ENCODE assay signal across 14 mouse cellular contexts in genomic region chr5:37383570-37383969, GRCm38 (mm10). TPM values are rescaled to one million over a fixed set of nuclear protein-coding genes. Genes with fewer than 3 reads are reported as not detected.
DNase-seq lines count a peak whose midpoint lies in the region; ATAC-seq and TF ChIP-seq lines count a peak whose summit lies in the region.
"Had no signal": no experiment of that assay in that cellular context is flagged by ENCODE, and none has a peak within 500 bp of the region (broad histone marks: within the 10 kb centered on the region; RNA-seq: fewer than 3 reads in every experiment).

No protein-coding gene starts in this region.

- no peak for ATAC-seq in kidney, embryonic 15.5 days (replicated peaks; ENCODE audit: low FRiP score)

- no peaks in the 10 kb centered on the region for H3K9me3 ChIP-seq in kidney, embryonic 15.5 days (replicated peaks)
- H3K9me3 ChIP-seq in ES-Bruce4 (replicated peaks; ENCODE audit: control insufficient read depth, insufficient read depth, low read length, poor library complexity, severe bottlenecking), result no peaks in the 10 kb centered on the region
- H3K9me3 ChIP-seq: embryonic facial prominence, embryonic 15.5 days; hindbrain, embryonic 12.5 days; midbrain, embryonic 12.5 days; neural tube, embryonic 13.5 days had no signal

- H3K27me3 ChIP-seq in kidney, embryonic 15.5 days, result no peaks in the 10 kb centered on the region
- no peaks in the 10 kb centered on the region for H3K27me3 ChIP-seq in ES-Bruce4 (ENCODE audit: control insufficient read depth, insufficient read depth, low read length, poor library complexity, severe bottlenecking)
- H3K27me3 ChIP-seq: embryonic facial prominence, embryonic 15.5 days; hindbrain, embryonic 12.5 days; midbrain, embryonic 12.5 days; neural tube, embryonic 13.5 days had no signal

- no peak overlapping the region for H3K4me3 ChIP-seq in kidney, embryonic 15.5 days (replicated peaks)
- no peak overlapping the region for H3K4me3 ChIP-seq in ES-Bruce4 (ENCODE audit: low read depth, low read length)
- H3K4me3 ChIP-seq: embryonic facial prominence, embryonic 15.5 days; hindbrain, embryonic 12.5 days; midbrain, embryonic 12.5 days; neural tube, embryonic 13.5 days had no signal

- TF ChIP-seq POLR2A in ES-Bruce4 (IDR thresholded peaks at IDR 0.05; ENCODE audit: insufficient read depth, low read length), result no peak

- TF ChIP-seq CTCF in ES-Bruce4 (IDR thresholded peaks at IDR 0.05; ENCODE audit: low read depth, low read length), result peak; percentile 31

- peak; percentile 16 for DNase-seq in gastrocnemius, postnatal 10 days
- no peak for DNase-seq in gastrocnemius, adult 8-10 months (ENCODE audit: low spot score in 2 of 2)
- peak; percentile 34 to 36 for DNase-seq in kidney, postnatal 4 days
- peak; percentile 22 for DNase-seq in 3T3-L1 (ENCODE audit: low read depth, low spot score)
- DNase-seq in right cerebral cortex, postnatal 36 days (ENCODE audit: low spot score in 2 of 2), result no peak
- no peak for DNase-seq in right cerebral cortex, postnatal 25 days
- DNase-seq: cerebellum, postnatal 36 days; lung, adult 18-20 months had no signal

- H3K4me2 ChIP-seq in kidney, embryonic 15.5 days, result no peak overlapping the region
- H3K4me2 ChIP-seq: embryonic facial prominence, embryonic 15.5 days; hindbrain, embryonic 12.5 days; midbrain, embryonic 12.5 days; neural tube, embryonic 13.5 days had no signal

- H3K27ac ChIP-seq in kidney, embryonic 15.5 days, result no peak overlapping the region
- no peak overlapping the region for H3K27ac ChIP-seq in ES-Bruce4 (ENCODE audit: insufficient read depth, low read length)
- H3K27ac ChIP-seq: embryonic facial prominence, embryonic 15.5 days; hindbrain, embryonic 12.5 days; midbrain, embryonic 12.5 days; neural tube, embryonic 13.5 days had no signal

- H3K4me1 ChIP-seq in kidney, embryonic 15.5 days, result no peaks in the 10 kb centered on the region
- H3K4me1 ChIP-seq in ES-Bruce4 (ENCODE audit: control insufficient read depth, insufficient read depth, low read length), result no peaks in the 10 kb centered on the region
- H3K4me1 ChIP-seq: embryonic facial prominence, embryonic 15.5 days; hindbrain, embryonic 12.5 days; midbrain, embryonic 12.5 days; neural tube, embryonic 13.5 days had no signal

- TF ChIP-seq EP300 in ES-Bruce4 (IDR thresholded peaks at IDR 0.05; ENCODE audit: insufficient read depth, low read depth, low read length), result no peak

- no peak overlapping the region for H3K9ac ChIP-seq in kidney, embryonic 15.5 days
- H3K9ac ChIP-seq in ES-Bruce4 (ENCODE audit: low read depth, poor library complexity, severe bottlenecking), result no peak overlapping the region
- H3K9ac ChIP-seq: embryonic facial prominence, embryonic 15.5 days; hindbrain, embryonic 12.5 days; midbrain, embryonic 12.5 days; neural tube, embryonic 13.5 days had no signal

- peaks cover 90% of the 10 kb centered on the region for H3K36me3 ChIP-seq in kidney, embryonic 15.5 days
- H3K36me3 ChIP-seq in ES-Bruce4 (ENCODE audit: control insufficient read depth, insufficient read depth, low read length, poor library complexity, severe bottlenecking), result no peaks in the 10 kb centered on the region

- WGBS in kidney, embryonic 15.5 days, result 95% methylated on average over 3 of the region's 3 CpGs

RNA-seq across cellular contexts. Expression of gene Evc2, which starts 45.3 kb away (rescaled TPM):
- 10 to 100 TPM in 1 of 2 experiments, 1 to 10 TPM in 1; 9.5 to 13.3 TPM for total RNA-seq in gastrocnemius, postnatal 10 days (2021)
- total RNA-seq in gastrocnemius, adult 8-10 months (2022), result 1 to 10 TPM; 7.3 to 8.5 (median 7.8) TPM
- polyA plus RNA-seq in kidney, embryonic 15.5 days (2015; fragmentation: Nextera tagmentation; extraction: Ambion mirVana), result 22.5 and 22.8 TPM in 2 replicates
- polyA plus RNA-seq in ES-Bruce4 (2011; ENCODE audit: insufficient read depth, insufficient read length, low read depth, missing spikeins), result 12.7 and 15.8 TPM in 2 replicates

RNA-seq across cellular contexts. Expression of gene Evc, which starts 46.9 kb away (rescaled TPM):
- 10 to 100 TPM; 24.6 to 27.4 TPM for total RNA-seq in gastrocnemius, postnatal 10 days (2021)
- total RNA-seq in gastrocnemius, adult 8-10 months (2022), result 10 to 100 TPM; 19.5 to 21.9 (median 21.1) TPM
- polyA plus RNA-seq in kidney, embryonic 15.5 days (2015; fragmentation: Nextera tagmentation; extraction: Ambion mirVana), result 21.9 and 24.4 TPM in 2 replicates
- polyA plus RNA-seq in ES-Bruce4 (2011; ENCODE audit: insufficient read depth, insufficient read length, low read depth, missing spikeins), result 9.1 and 13.2 TPM in 2 replicates

Comparison
In these comparisons a context has a peak if more than half of its experiments do, and no peak if none do; other contexts are left out.
1. DNase-seq: peak in gastrocnemius, postnatal 10 days (single experiment), kidney, postnatal 4 days (2 of 2) and 3T3-L1 (single experiment); none in gastrocnemius, adult 8-10 months (0 of 2), right cerebral cortex, postnatal 36 days (0 of 2) and right cerebral cortex, postnatal 25 days (single experiment).